Mouse (Mus musculus) urinary bladder, postnatal 25 days (tissue): ENCODE measurements around the gene Fignl1.

ENCODE experiments used
- DNase-seq: peaks from one replicate; pipeline ENCODE4 v3.0.0; 2022; ENCODE audit warnings: low spot score

Fignl1 gene

GRCm38 (mm10) chr11:11808820-11809403 is at the start of gene Fignl1:
Gene Fignl1, minus strand, starts transcription at chr11:11808962.
- peak; percentile 97 for DNase-seq

GRCm38 (mm10) chr11:11856959-11857358 is 48.2 kb upstream of the Fignl1 start:
- DNase-seq, result no peak

- no peak for DNase-seq
Observed at GRCm38 (mm10) chr11:11855685-11856131, 46.9 kb upstream of the Fignl1 start.

- DNase-seq, result no peak
Observed at GRCm38 (mm10) chr11:11855061-11855672, 46.4 kb upstream of the Fignl1 start.

GRCm38 (mm10) chr11:11853731-11854461 is 45.1 kb upstream of the Fignl1 start:
- DNase-seq, result no peak

GRCm38 (mm10) chr11:11851957-11852505 is 43.3 kb upstream of the Fignl1 start:
- DNase-seq, result no peak

GRCm38 (mm10) chr11:11850476-11851267 is 41.9 kb upstream of the Fignl1 start:
- no peak for DNase-seq

GRCm38 (mm10) chr11:11849513-11850311 is 41.0 kb upstream of the Fignl1 start:
- DNase-seq, result no peak

- no peak for DNase-seq
Observed at GRCm38 (mm10) chr11:11848467-11848866, 39.7 kb upstream of the Fignl1 start.

- no peak for DNase-seq
Observed at GRCm38 (mm10) chr11:11845044-11845443, 36.3 kb upstream of the Fignl1 start.

- DNase-seq, result peak; percentile 64
Observed at GRCm38 (mm10) chr11:11844367-11844971, 35.7 kb upstream of the Fignl1 start.

GRCm38 (mm10) chr11:11841590-11841989 is 32.8 kb upstream of the Fignl1 start:
- no peak for DNase-seq

- DNase-seq, result no peak
Observed at GRCm38 (mm10) chr11:11840746-11841145, 32.0 kb upstream of the Fignl1 start.

- DNase-seq, result no peak
Observed at GRCm38 (mm10) chr11:11839874-11840273, 31.1 kb upstream of the Fignl1 start.

GRCm38 (mm10) chr11:11837384-11837783 is 28.6 kb upstream of the Fignl1 start:
- no peak for DNase-seq

GRCm38 (mm10) chr11:11836713-11837370 is 28.1 kb upstream of the Fignl1 start:
- no peak for DNase-seq

- no peak for DNase-seq
Observed at GRCm38 (mm10) chr11:11836262-11836661, 27.5 kb upstream of the Fignl1 start.

- DNase-seq, result no peak
Observed at GRCm38 (mm10) chr11:11835791-11836190, 27.0 kb upstream of the Fignl1 start.

- DNase-seq, result no peak
Observed at GRCm38 (mm10) chr11:11835361-11835760, 26.6 kb upstream of the Fignl1 start.

- DNase-seq, result no peak
Observed at GRCm38 (mm10) chr11:11833100-11833499, 24.3 kb upstream of the Fignl1 start.
